In the genomic region with DNA sequence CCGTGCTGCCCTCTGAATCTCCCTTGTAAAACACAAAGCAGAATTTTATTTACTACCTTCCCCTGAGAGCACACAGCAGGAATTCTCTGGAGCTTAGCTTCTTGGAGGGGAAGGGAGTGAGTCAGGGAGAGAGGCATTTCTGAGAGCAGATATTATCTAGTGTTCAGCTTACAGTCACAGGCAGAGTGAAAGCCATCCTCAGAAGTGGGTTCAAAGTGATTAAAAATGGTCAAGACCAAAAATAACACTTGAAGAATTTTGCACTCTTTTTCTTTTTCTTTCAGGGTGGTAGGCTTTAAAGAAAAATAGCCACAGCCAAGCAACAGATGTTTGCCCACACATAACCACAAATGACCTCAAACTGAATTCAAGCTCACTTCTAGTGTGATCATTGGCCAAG, we compare ENCODE assay signal across 22 mouse cellular contexts.
DNase-seq lines count a peak whose midpoint lies in the region; ATAC-seq and TF ChIP-seq lines count a peak whose summit lies in the region.
"Had no signal": no experiment of that assay in that cellular context is flagged by ENCODE, and none has a peak within 500 bp of the region (broad histone marks: within the 10 kb centered on the region; RNA-seq: fewer than 3 reads in every experiment).

No protein-coding gene starts in this region.

- H3K4me2 ChIP-seq in embryonic facial prominence, embryonic 14.5 days (ENCODE audit: low read depth, low read length), result no peak overlapping the region
- H3K4me2 ChIP-seq in CH12.LX (ENCODE audit: insufficient read depth, low read depth, poor library complexity, severe bottlenecking), result no peak overlapping the region
- no peak overlapping the region for H3K4me2 ChIP-seq in intestine, embryonic 15.5 days (replicated peaks)
- H3K4me2 ChIP-seq: embryonic facial prominence, embryonic 12.5 days; heart, embryonic 11.5 days; heart, embryonic 15.5 days; hindbrain, embryonic 13.5 days had no signal

- H3K9ac ChIP-seq in embryonic facial prominence, embryonic 14.5 days (ENCODE audit: low read depth, low read length), result no peak overlapping the region
- no peak overlapping the region for H3K9ac ChIP-seq in CH12.LX (ENCODE audit: insufficient read depth, low read depth)
- no peak overlapping the region for H3K9ac ChIP-seq in intestine, embryonic 15.5 days
- H3K9ac ChIP-seq: embryonic facial prominence, embryonic 12.5 days; heart, embryonic 15.5 days; hindbrain, embryonic 13.5 days had no signal

- TF ChIP-seq POLR2A in CH12.LX (IDR thresholded peaks at IDR 0.05; ENCODE audit: low read depth, low read length), result no peak
- no peak for TF ChIP-seq POLR2A in kidney, adult 2 months (IDR thresholded peaks at IDR 0.05; ENCODE audit: low read depth, low read length)

- dilution Hi-C loops in CH12.LX (cut with MboI; ENCODE audit: extremely low pct_ligation_motif_present, extremely low pct_unique_long_range_greater_than_20kb, low sequenced_read_pairs), result no loop called here

- H3K4me1 ChIP-seq in embryonic facial prominence, embryonic 14.5 days (ENCODE audit: control insufficient read depth, insufficient read depth, low read length), result peaks cover 23% of the 10 kb centered on the region
- H3K4me1 ChIP-seq in embryonic facial prominence, embryonic 10.5 days, result peaks cover 21% of the 10 kb centered on the region; the same call in 1 of the 2 replicates
- peaks cover 0 to 23% of the 10 kb centered on the region in 2 experiments; a peak in 2 of 4 replicates for H3K4me1 ChIP-seq in CH12.LX (ENCODE audit: control insufficient read depth in 1 of 2, insufficient read depth in 2 of 2)
- no peaks in the 10 kb centered on the region for H3K4me1 ChIP-seq in kidney, adult 2 months (ENCODE audit: control insufficient read depth, insufficient read depth, low read length)
- H3K4me1 ChIP-seq in intestine, embryonic 15.5 days (replicated peaks), result peaks cover 8% of the 10 kb centered on the region; the same call in 1 of the 2 replicates
- H3K4me1 ChIP-seq: heart, embryonic 15.5 days; hindbrain, embryonic 13.5 days had no signal

- H3K27me3 ChIP-seq in embryonic facial prominence, embryonic 14.5 days (replicated peaks; ENCODE audit: control insufficient read depth, insufficient read depth, low read length), result no peaks in the 10 kb centered on the region
- H3K27me3 ChIP-seq in embryonic facial prominence, embryonic 10.5 days (replicated peaks; ENCODE audit: low read depth, poor library complexity, severe bottlenecking), result peaks cover 35% of the 10 kb centered on the region
- H3K27me3 ChIP-seq in CH12.LX (replicated peaks), result no peaks in the 10 kb centered on the region
- H3K27me3 ChIP-seq in Patski, result no peaks in the 10 kb centered on the region
- H3K27me3 ChIP-seq in kidney, adult 2 months (replicated peaks; ENCODE audit: control insufficient read depth, insufficient read depth, low read length), result no peaks in the 10 kb centered on the region
- H3K27me3 ChIP-seq in intestine, embryonic 15.5 days (replicated peaks), result no peaks in the 10 kb centered on the region
- H3K27me3 ChIP-seq: embryonic facial prominence, embryonic 12.5 days had no signal

- WGBS in embryonic facial prominence, embryonic 14.5 days, result 37% methylated on average over 1 of the region's 1 CpGs
- WGBS in embryonic facial prominence, embryonic 10.5 days, result 23% methylated on average over 1 of the region's 1 CpGs
- 20% methylated on average over 1 of the region's 1 CpGs for WGBS in kidney, adult 2 months
- WGBS in intestine, embryonic 15.5 days, result 36% methylated on average over 1 of the region's 1 CpGs

- no peak for TF ChIP-seq RAD21 in CH12.LX (IDR thresholded peaks at IDR 0.05; ENCODE audit: low read depth, low read length)

- TF ChIP-seq EP300 in CH12.LX (IDR thresholded peaks at IDR 0.05; ENCODE audit: low read length), result 0 out of 2 replicates have a peak, but pooled peaks have one; percentile 28

- in situ Hi-C loops in CH12.LX (cut with MboI; ENCODE audit: low pct_ligation_motif_present, low pct_unique_long_range_greater_than_20kb, low sequenced_read_pairs), result no loop called here
- in situ Hi-C loops in Patski (cut with MboI; ENCODE audit: low pct_unique_long_range_greater_than_20kb), result no loop called here

- no peak overlapping the region for H3K4me3 ChIP-seq in embryonic facial prominence, embryonic 14.5 days (ENCODE audit: low read depth, low read length)
- no peak overlapping the region for H3K4me3 ChIP-seq in embryonic facial prominence, embryonic 10.5 days
- H3K4me3 ChIP-seq in CH12.LX (replicated peaks in 1 of 3; ENCODE audit: low read depth in 2 of 3, low read length in 2 of 3, poor library complexity in 1 of 3), result no peak overlapping the region
- H3K4me3 ChIP-seq in kidney, adult 2 months (ENCODE audit: insufficient read depth, low read depth, low read length), result no peak overlapping the region
- no peak overlapping the region for H3K4me3 ChIP-seq in intestine, embryonic 15.5 days (replicated peaks)
- H3K4me3 ChIP-seq: embryonic facial prominence, embryonic 12.5 days; heart, embryonic 15.5 days; hindbrain, embryonic 13.5 days had no signal

- H3K36me3 ChIP-seq in embryonic facial prominence, embryonic 14.5 days (ENCODE audit: control insufficient read depth, insufficient read depth, low read length), result no peaks in the 10 kb centered on the region
- H3K36me3 ChIP-seq in embryonic facial prominence, embryonic 10.5 days (replicated peaks), result no peaks in the 10 kb centered on the region
- H3K36me3 ChIP-seq in CH12.LX (replicated peaks in 1 of 2; ENCODE audit: control insufficient read depth in 1 of 2, insufficient read depth in 1 of 2, low read length in 1 of 2), result peaks cover 0 to 29% of the 10 kb centered on the region in 2 experiments
- H3K36me3 ChIP-seq in kidney, adult 2 months (ENCODE audit: control insufficient read depth, insufficient read depth, low read length), result no peaks in the 10 kb centered on the region
- H3K36me3 ChIP-seq in intestine, embryonic 15.5 days, result no peaks in the 10 kb centered on the region
- H3K36me3 ChIP-seq: embryonic facial prominence, embryonic 12.5 days; heart, embryonic 15.5 days; hindbrain, embryonic 13.5 days had no signal

- ATAC-seq in embryonic facial prominence, embryonic 14.5 days (ENCODE audit: low read depth), result no peak
- ATAC-seq in Patski, result peak; percentile 31
- no peak for ATAC-seq in intestine, embryonic 15.5 days
- ATAC-seq: CD4-positive, CD25-positive, alpha-beta regulatory T cell, adult 4 months; forebrain, embryonic 14.5 days; hindbrain, postnatal 0 days had no signal

- H3K79me2 ChIP-seq in CH12.LX (replicated peaks; ENCODE audit: control insufficient read depth, extremely low read depth, insufficient read depth, poor library complexity, severe bottlenecking), result no peaks in the 10 kb centered on the region

- CTCF ChIA-PET in Patski (lab: Charles Lee), result interaction anchor here (0.9 to 1.5 kb wide), 2 partner anchors 9 to 11 kb away, joined by 4 to 5 read pairs; no protein-coding TSS in a partner anchor

- POLR2A ChIA-PET in Patski (lab: Charles Lee), result no interaction called here

- no peaks in the 10 kb centered on the region for H3K9me3 ChIP-seq in embryonic facial prominence, embryonic 14.5 days (ENCODE audit: control insufficient read depth, low read length)
- no peaks in the 10 kb centered on the region for H3K9me3 ChIP-seq in embryonic facial prominence, embryonic 10.5 days
- no peaks in the 10 kb centered on the region for H3K9me3 ChIP-seq in CH12.LX (replicated peaks; ENCODE audit: low read length)
- H3K9me3 ChIP-seq in intestine, embryonic 15.5 days, result no peaks in the 10 kb centered on the region
- H3K9me3 ChIP-seq: embryonic facial prominence, embryonic 12.5 days; heart, embryonic 15.5 days; hindbrain, embryonic 13.5 days had no signal

- TF ChIP-seq CTCF in CH12.LX (conservative IDR thresholded peaks at IDR 0.05 in 1 of 2, IDR thresholded peaks at IDR 0.05 in 1 of 2; ENCODE audit: low read depth in 2 of 2, low read length in 2 of 2), result no peak
- TF ChIP-seq CTCF in Patski (IDR thresholded peaks at IDR 0.05), result no peak
- TF ChIP-seq CTCF in kidney, adult 2 months (conservative IDR thresholded peaks at IDR 0.05; ENCODE audit: insufficient read depth, insufficient read length, low read depth, low read length), result no peak

- no peak for DNase-seq in embryonic facial prominence, embryonic 14.5 days (ENCODE audit: low spot score)
- DNase-seq in embryonic facial prominence, embryonic 10.5 days (ENCODE audit: low spot score), result no peak
- DNase-seq in 3134 (ENCODE audit: extremely low read depth, insufficient read length, low spot score) (peak; percentile 41), CH12.LX (ENCODE audit: extremely low read depth) (no peak), Patski (ENCODE audit: low read depth, low spot score) (no peak)
- DNase-seq in thymus, postnatal 14 days, result no peak
- no peak for DNase-seq in kidney, adult 2 months
- DNase-seq: adrenal gland, postnatal 10 days; cerebellum, adult 18-20 months; cerebellum, postnatal 10 days; embryo, embryonic 11 days; heart, adult 18-20 months; heart, postnatal 14 days; kidney, adult 18-20 months had no signal

- 0 out of 2 replicates have a peak overlapping the region, but pooled peaks have one; percentile 16 for H3K27ac ChIP-seq in embryonic facial prominence, embryonic 14.5 days (replicated peaks; ENCODE audit: low read depth, low read length)
- no peak overlapping the region for H3K27ac ChIP-seq in embryonic facial prominence, embryonic 10.5 days (replicated peaks)
- H3K27ac ChIP-seq in CH12.LX (ENCODE audit: insufficient read depth, low read depth), result no peak overlapping the region
- H3K27ac ChIP-seq in kidney, adult 2 months (ENCODE audit: insufficient read depth, low read depth, low read length), result no peak overlapping the region
- no peak overlapping the region for H3K27ac ChIP-seq in intestine, embryonic 15.5 days
- H3K27ac ChIP-seq: embryonic facial prominence, embryonic 12.5 days; heart, embryonic 15.5 days; hindbrain, embryonic 13.5 days; hindbrain, postnatal 0 days had no signal

TF ChIP-seq in CH12.LX, 34 proteins besides CTCF, POLR2A, EP300 and RAD21:
- no peak for TF ChIP-seq MEF2A (IDR thresholded peaks at IDR 0.05; ENCODE audit: borderline replicate concordance, low read depth, low read length)
- TF ChIP-seq POLR2AphosphoS2 (IDR thresholded peaks at IDR 0.05; ENCODE audit: low read depth, low read length), result no peak
- no peak for TF ChIP-seq CHD1 (IDR thresholded peaks at IDR 0.05; ENCODE audit: low read depth, low read length)
- no peak for TF ChIP-seq UBTF (IDR thresholded peaks at IDR 0.05; ENCODE audit: low read depth, low read length)
- TF ChIP-seq NRF1 (IDR thresholded peaks at IDR 0.05; ENCODE audit: low read depth, low read length), result no peak
- TF ChIP-seq MAZ (IDR thresholded peaks at IDR 0.05; ENCODE audit: low read depth, low read length), result no peak
- TF ChIP-seq ZC3H11A (IDR thresholded peaks at IDR 0.05; ENCODE audit: low read depth, low read length), result no peak
- no peak for TF ChIP-seq CHD2 (IDR thresholded peaks at IDR 0.05; ENCODE audit: low read length)
- no peak for TF ChIP-seq SMC3 (IDR thresholded peaks at IDR 0.05; ENCODE audit: low read depth, low read length)
- TF ChIP-seq MYC (IDR thresholded peaks at IDR 0.05; ENCODE audit: low read depth, low read length), result no peak
